Mouse (Mus musculus) thymus, adult 2 months (tissue): Measurements from ENCODE around the gene Atf6.

Experiments used
- CTCF ChIP-seq: fragments of 200-500 bp; IDR thresholded peaks from 2 replicates; pipeline ENCODE4 v1.5.1; 2012; ENCODE audit warnings: mild to moderate bottlenecking, control low read depth, low read length, moderate library complexity, borderline replicate concordance; ENCODE audit not compliant: control insufficient read depth, poor library complexity, insufficient read depth; ENCODE audit errors: extremely low read depth
- POLR2A ChIP-seq: fragments of 200-500 bp; IDR thresholded peaks from 2 replicates; pipeline ENCODE4 v1.6.1; 2012; ENCODE audit warnings: mild to moderate bottlenecking, low read length, control low read depth, moderate library complexity; ENCODE audit not compliant: control insufficient read depth, poor library complexity, insufficient read depth; ENCODE audit errors: extremely low read depth

DNA sequence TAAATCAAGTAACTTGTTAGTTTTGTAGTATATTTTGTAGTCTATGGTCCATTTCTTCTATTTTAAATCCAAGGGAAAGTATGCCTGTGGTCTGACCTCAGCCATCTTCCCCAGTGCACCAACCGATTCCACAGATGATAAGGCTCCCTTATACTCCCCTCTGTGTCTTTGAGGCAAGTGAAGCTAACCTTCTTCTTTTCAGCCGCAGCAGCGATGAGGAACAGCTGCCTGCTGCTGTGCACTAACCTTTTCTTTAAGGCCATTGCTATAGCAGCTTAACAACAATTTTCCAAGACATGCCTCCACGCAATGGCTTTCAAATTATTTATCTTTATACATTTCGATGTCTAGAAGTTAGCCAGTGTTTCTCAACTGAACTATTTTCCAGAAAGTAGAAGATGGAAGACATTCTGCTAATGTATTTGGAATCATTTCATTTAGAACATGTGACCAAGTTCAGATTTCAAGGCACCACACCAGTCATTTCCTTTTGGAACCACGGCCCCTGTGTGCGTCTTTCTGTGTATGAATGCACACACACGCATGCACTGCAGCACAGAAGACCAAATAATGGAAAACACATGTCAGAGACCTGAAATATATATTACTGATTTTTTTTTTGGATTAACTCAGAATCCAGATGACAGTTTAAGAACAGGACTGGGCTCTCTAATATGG is 149.3 kb downstream of the Atf6 start:
- TF ChIP-seq POLR2A (no peak), CTCF (no peak)
